Mouse (Mus musculus): ENCODE measurements at regions not wholly inside any gene's neighbourhood (a gene's known extent, or its start where the extent isn't known, plus 50 kb on each side); places are given as distances from the start of the nearest gene placed in this dataset.

DNA sequence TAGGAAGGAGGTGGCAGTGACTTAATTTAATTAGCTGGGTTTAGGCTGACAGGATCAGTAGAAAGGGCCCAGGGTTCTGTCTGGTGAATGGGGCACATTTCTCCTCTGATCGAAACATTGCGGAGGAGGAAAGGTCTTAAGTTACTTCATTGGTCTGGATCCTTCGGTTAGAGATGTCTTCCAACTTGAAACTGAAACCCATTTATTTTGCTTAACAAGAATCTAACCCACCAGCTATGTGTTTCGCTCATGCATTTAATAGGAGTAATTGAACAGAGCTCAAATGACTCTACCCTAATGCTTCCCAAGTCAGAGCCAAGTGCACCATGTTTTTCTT lies 64.2 kb upstream of the Pitx1 start:
- DNase-seq (ENCODE audit: low read depth, low spot score), result no peak

DNA sequence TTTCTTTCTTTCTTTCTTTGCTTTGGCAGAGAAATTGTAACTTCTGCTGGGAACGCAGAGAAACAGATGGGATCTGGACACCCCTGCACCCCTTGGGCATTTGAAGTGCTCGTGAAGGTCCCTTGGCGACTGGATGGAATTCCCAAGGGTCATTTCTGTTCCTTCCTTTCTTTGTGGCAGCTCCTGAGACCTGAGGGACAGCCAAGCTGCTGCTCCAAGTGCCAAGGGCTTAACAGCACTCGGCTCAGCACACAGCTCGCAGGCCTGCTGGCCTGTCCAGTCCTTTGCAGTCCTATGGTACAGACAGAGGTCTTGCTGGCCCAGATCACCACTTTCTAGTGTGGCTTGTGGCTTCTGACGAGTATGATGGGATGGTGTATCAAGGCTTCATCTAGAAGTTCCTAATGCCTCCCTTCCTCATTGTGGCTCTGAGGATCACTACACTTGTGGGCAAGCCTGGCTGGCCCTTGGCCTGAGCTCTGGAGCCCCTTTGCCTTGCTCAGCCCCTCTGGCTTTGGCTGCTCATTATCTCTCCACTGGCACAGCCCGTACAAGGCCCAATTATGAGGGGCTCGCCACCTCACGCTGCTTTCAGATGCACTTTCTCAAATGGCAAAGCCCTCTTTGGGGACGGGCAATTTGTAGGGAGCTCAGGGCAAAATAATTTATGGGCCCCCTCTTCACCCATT lies 63.7 kb upstream of the Pitx1 start:
- Histone ChIP-seq H3K27ac (ENCODE audit: control insufficient read depth, low read depth, low read length) (no peak overlapping the region), H3K79me2 (ENCODE audit: control insufficient read depth, insufficient read depth, low read length, poor library complexity) (no peaks in the 10 kb centered on the region), H3K36me3 (ENCODE audit: control insufficient read depth in 1 of 2, insufficient read depth in 2 of 2, low read length in 2 of 2) (no peaks in the 10 kb centered on the region), H3K27me3 (ENCODE audit: control insufficient read depth in 1 of 2, insufficient read depth in 2 of 2, low read length in 2 of 2) (no peaks in the 10 kb centered on the region), H3K9me3 (replicated peaks; ENCODE audit: insufficient read depth, low read length) (no peaks in the 10 kb centered on the region), H3K4me1 (ENCODE audit: control insufficient read depth in 1 of 2, insufficient read depth in 2 of 2, low read length in 2 of 2) (no peaks in the 10 kb centered on the region), H3K9ac (ENCODE audit: control insufficient read depth, low read depth, low read length, poor library complexity, severe bottlenecking) (no peak overlapping the region), H3K4me3 (ENCODE audit: control insufficient read depth in 1 of 2, insufficient read depth in 1 of 2, low read depth in 2 of 2, low read length in 2 of 2) (no peak overlapping the region)
- TF ChIP-seq ZMIZ1 (IDR thresholded peaks at IDR 0.05; ENCODE audit: low read depth, low read length) (no peak), CHD1 (IDR thresholded peaks at IDR 0.05; ENCODE audit: low read depth, low read length) (no peak), JUND (IDR thresholded peaks at IDR 0.05; ENCODE audit: low read depth, low read length) (no peak), NELFE (IDR thresholded peaks at IDR 0.05; ENCODE audit: low read depth, low read length) (no peak), MAZ (IDR thresholded peaks at IDR 0.05; ENCODE audit: low read depth, low read length) (no peak), MEF2A (IDR thresholded peaks at IDR 0.05; ENCODE audit: extremely low read depth, insufficient replicate concordance, low read depth, low read length, poor library complexity, severe bottlenecking) (no peak), MYB (IDR thresholded peaks at IDR 0.05; ENCODE audit: low read depth, low read length) (no peak), SMC3 (IDR thresholded peaks at IDR 0.05; ENCODE audit: low read depth, low read length) (no peak), USF2 (IDR thresholded peaks at IDR 0.05; ENCODE audit: borderline replicate concordance in 1 of 2, insufficient read depth in 1 of 2, low read depth in 1 of 2, low read length in 2 of 2) (no peak), ZNF384 (IDR thresholded peaks at IDR 0.05; ENCODE audit: low read depth, low read length) (no peak)
- no peak for DNase-seq (ENCODE audit: low read depth, low spot score)

More for the DNA sequence above, 64.2 kb upstream of the Pitx1 start:
- H3K36me3 ChIP-seq (ENCODE audit: control insufficient read depth in 1 of 2, insufficient read depth in 2 of 2, low read length in 2 of 2), result no peaks in the 10 kb centered on the region
- H3K27ac ChIP-seq (ENCODE audit: control insufficient read depth, low read depth, low read length), result no peak overlapping the region
- H3K79me2 ChIP-seq (ENCODE audit: control insufficient read depth, insufficient read depth, low read length, poor library complexity), result no peaks in the 10 kb centered on the region
- H3K4me1 ChIP-seq (ENCODE audit: control insufficient read depth in 1 of 2, insufficient read depth in 2 of 2, low read length in 2 of 2), result no peaks in the 10 kb centered on the region
- H3K27me3 ChIP-seq (ENCODE audit: control insufficient read depth in 1 of 2, insufficient read depth in 2 of 2, low read length in 2 of 2), result no peaks in the 10 kb centered on the region
- no peak overlapping the region for H3K9ac ChIP-seq (ENCODE audit: control insufficient read depth, low read depth, low read length, poor library complexity, severe bottlenecking)
- no peaks in the 10 kb centered on the region for H3K9me3 ChIP-seq (replicated peaks; ENCODE audit: insufficient read depth, low read length)
- H3K4me3 ChIP-seq (ENCODE audit: control insufficient read depth in 1 of 2, insufficient read depth in 1 of 2, low read depth in 2 of 2, low read length in 2 of 2), result no peak overlapping the region
- TF ChIP-seq POLR2AphosphoS2 (IDR thresholded peaks at IDR 0.05; ENCODE audit: low read length) (no peak), HCFC1 (IDR thresholded peaks at IDR 0.05; ENCODE audit: low read depth, low read length) (no peak), MYC (IDR thresholded peaks at IDR 0.05; ENCODE audit: low read depth, low read length) (no peak), MAFK (IDR thresholded peaks at IDR 0.05; ENCODE audit: borderline replicate concordance, low read depth, low read length) (no peak), GATA1 (IDR thresholded peaks at IDR 0.05; ENCODE audit: low read depth, low read length) (no peak), MAX (IDR thresholded peaks at IDR 0.05; ENCODE audit: low read length) (no peak), CTCF (IDR thresholded peaks at IDR 0.05 in 2 of 3, conservative IDR thresholded peaks at IDR 0.05 in 1 of 3; ENCODE audit: control insufficient read depth in 1 of 3, insufficient read depth in 1 of 3, low read depth in 2 of 3, low read length in 3 of 3, poor library complexity in 1 of 3, severe bottlenecking in 1 of 3) (no peak), SIN3A (IDR thresholded peaks at IDR 0.05; ENCODE audit: low read length) (no peak), TCF12 (IDR thresholded peaks at IDR 0.05; ENCODE audit: low read depth, low read length) (no peak), ZKSCAN1 (IDR thresholded peaks at IDR 0.05; ENCODE audit: low read depth, low read length) (no peak), ZMIZ1 (IDR thresholded peaks at IDR 0.05; ENCODE audit: low read depth, low read length) (no peak), ETS1 (IDR thresholded peaks at IDR 0.05; ENCODE audit: low read depth, low read length) (no peak), CHD2 (IDR thresholded peaks at IDR 0.05; ENCODE audit: low read length) (no peak), USF1 (IDR thresholded peaks at IDR 0.05; ENCODE audit: low read depth, low read length) (no peak), USF2 (IDR thresholded peaks at IDR 0.05; ENCODE audit: borderline replicate concordance in 1 of 2, insufficient read depth in 1 of 2, low read depth in 1 of 2, low read length in 2 of 2) (no peak), POLR2AphosphoS5 (IDR thresholded peaks at IDR 0.05; ENCODE audit: borderline replicate concordance, low read depth, low read length) (no peak)
